Mouse (Mus musculus) CH12.LX (cell line): ENCODE measurements at regions not wholly inside any gene's neighbourhood (a gene's known extent, or its start where the extent isn't known, plus 50 kb on each side); places are given as distances from the start of the nearest gene placed in this dataset.

Source experiments
- IRF4 ChIP-seq: IDR thresholded peaks from 2 replicates; pipeline ENCODE4 v1.6.1; 2014; ENCODE audit warnings: low read depth, mild to moderate bottlenecking, inconsistent platforms, low read length, improper control_type of control experiment
- POLR2A ChIP-seq: IDR thresholded peaks from 2 replicates; pipeline ENCODE4 v1.6.1; 2011; ENCODE audit warnings: low read depth, mild to moderate bottlenecking, improper control_type of control experiment, low read length

DNA sequence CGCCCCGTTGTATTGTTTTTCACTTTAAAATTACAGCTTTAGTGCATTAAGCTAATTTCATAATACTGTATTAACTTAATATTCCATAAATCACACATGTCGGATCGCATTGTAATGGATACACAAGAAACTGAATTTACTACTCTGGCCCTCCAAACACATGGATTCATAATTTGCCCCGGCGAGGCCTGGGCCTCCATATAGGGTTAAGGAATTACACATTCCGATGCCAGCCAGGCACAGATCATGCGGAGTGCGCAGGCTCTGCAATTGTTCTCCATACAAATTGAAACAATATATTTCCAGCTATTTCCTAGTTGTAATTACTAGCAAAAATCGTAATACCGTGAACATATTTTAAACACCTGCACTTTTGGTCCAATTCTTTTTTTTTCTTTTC, 330.2 kb upstream of the Zfp507 start:
- TF ChIP-seq IRF4 (no peak), POLR2A (no peak)
